15 mouse cellular contexts compared by ENCODE assay signal in the genomic region with DNA sequence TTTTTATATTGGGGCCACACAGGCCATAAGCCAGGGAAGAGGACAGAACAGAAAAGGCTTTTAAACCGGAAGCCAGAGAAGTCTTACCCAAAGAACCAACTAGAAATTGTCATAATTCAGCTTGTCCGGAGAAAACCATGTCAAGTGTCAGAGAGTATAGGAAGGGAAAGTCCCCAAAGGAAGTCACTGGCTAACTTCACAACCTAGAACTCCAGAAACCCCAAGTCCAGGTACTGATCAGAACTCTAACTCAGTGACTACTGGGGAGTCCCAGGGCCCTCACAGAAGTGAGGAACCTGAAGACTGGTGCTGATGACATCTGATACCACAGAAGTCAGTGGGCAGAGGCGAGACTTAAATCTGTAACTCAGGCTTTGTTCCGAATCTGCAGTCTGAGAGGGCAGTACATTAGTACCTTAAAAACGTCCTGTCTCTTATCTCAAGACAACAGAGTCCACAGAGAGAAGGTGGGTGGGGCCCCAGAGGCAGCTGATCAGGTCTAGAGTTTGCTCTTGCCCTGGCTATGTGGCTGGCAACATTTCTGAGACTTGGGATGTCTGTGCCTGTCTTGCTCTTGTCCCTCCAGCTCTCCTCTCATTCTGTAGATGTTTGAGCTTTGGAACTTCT. TPM values are rescaled to one million over a fixed set of nuclear protein-coding genes. Genes with fewer than 3 reads are reported as not detected.
DNase-seq lines count a peak whose midpoint lies in the region; ATAC-seq and TF ChIP-seq lines count a peak whose summit lies in the region.
"Had no signal": no experiment of that assay in that cellular context is flagged by ENCODE, and none has a peak within 500 bp of the region (broad histone marks: within the 10 kb centered on the region; RNA-seq: fewer than 3 reads in every experiment).

No protein-coding gene starts in this region.

- H3K4me2 ChIP-seq in CH12.LX (ENCODE audit: insufficient read depth, low read depth, poor library complexity, severe bottlenecking), result 0 out of 2 replicates have a peak overlapping the region, but pooled peaks have one; percentile 46
- H3K4me2 ChIP-seq in intestine, embryonic 16.5 days (ENCODE audit: low read depth, low read length), result no peak overlapping the region
- H3K4me2 ChIP-seq: forebrain, embryonic 13.5 days; lung, embryonic 14.5 days; midbrain, embryonic 13.5 days had no signal

- H3K9me3 ChIP-seq in CH12.LX (replicated peaks; ENCODE audit: low read length), result peaks cover 3% of the 10 kb centered on the region
- H3K9me3 ChIP-seq in intestine, embryonic 16.5 days (ENCODE audit: control insufficient read depth, low read length), result no peaks in the 10 kb centered on the region
- H3K9me3 ChIP-seq: forebrain, embryonic 13.5 days; midbrain, embryonic 13.5 days had no signal

- ATAC-seq in intestine, embryonic 16.5 days, result peak; percentile 90
- peak; percentile 99 for ATAC-seq in megakaryocyte-erythroid progenitor cell, adult 5-6 weeks (replicated peaks; ENCODE audit: low FRiP score, low TSS enrichment, poor library complexity, severe bottlenecking)
- ATAC-seq: forebrain, embryonic 13.5 days; hindbrain, embryonic 16.5 days; midbrain, embryonic 13.5 days had no signal

- H3K36me3 ChIP-seq in CH12.LX (replicated peaks in 1 of 2; ENCODE audit: control insufficient read depth in 1 of 2, insufficient read depth in 1 of 2, low read length in 1 of 2), result no peaks in the 10 kb centered on the region
- H3K36me3 ChIP-seq in intestine, embryonic 16.5 days (ENCODE audit: control insufficient read depth, insufficient read depth, low read length), result no peaks in the 10 kb centered on the region
- H3K36me3 ChIP-seq: midbrain, embryonic 13.5 days had no signal

- peaks cover 16 to 27% of the 10 kb centered on the region in 2 experiments for H3K4me1 ChIP-seq in CH12.LX (ENCODE audit: control insufficient read depth in 1 of 2, insufficient read depth in 2 of 2)
- peaks cover 4% of the 10 kb centered on the region; the same call in 1 of the 2 replicates for H3K4me1 ChIP-seq in intestine, embryonic 16.5 days (ENCODE audit: control insufficient read depth, insufficient read depth, low read length)
- H3K4me1 ChIP-seq: forebrain, embryonic 13.5 days; midbrain, embryonic 13.5 days had no signal

- no peaks in the 10 kb centered on the region for H3K27me3 ChIP-seq in CH12.LX (replicated peaks)
- H3K27me3 ChIP-seq in intestine, embryonic 16.5 days (replicated peaks; ENCODE audit: control insufficient read depth, insufficient read depth, low read length), result no peaks in the 10 kb centered on the region
- H3K27me3 ChIP-seq: forebrain, embryonic 13.5 days; midbrain, embryonic 13.5 days had no signal

- no peak for TF ChIP-seq CTCF in CH12.LX (conservative IDR thresholded peaks at IDR 0.05 in 1 of 2, IDR thresholded peaks at IDR 0.05 in 1 of 2; ENCODE audit: low read depth in 2 of 2, low read length in 2 of 2)

- dilution Hi-C loops in CH12.LX (cut with MboI; ENCODE audit: extremely low pct_ligation_motif_present, extremely low pct_unique_long_range_greater_than_20kb, low sequenced_read_pairs), result no loop called here

- DNase-seq in CH12.LX (ENCODE audit: extremely low read depth), result no peak
- DNase-seq in adipocyte (ENCODE audit: low spot score), result peak; percentile 35
- DNase-seq in urinary bladder, postnatal 25 days (ENCODE audit: low spot score), result no peak
- DNase-seq in gastrocnemius, postnatal 4 days (ENCODE audit: low spot score in 2 of 2), result no peak
- no peak for DNase-seq in ovary, postnatal 36 days (ENCODE audit: low spot score)
- DNase-seq: kidney, postnatal 25 days; lung, embryonic 14.5 days had no signal

- no peak for TF ChIP-seq RAD21 in CH12.LX (IDR thresholded peaks at IDR 0.05; ENCODE audit: low read depth, low read length)

- TF ChIP-seq EP300 in CH12.LX (IDR thresholded peaks at IDR 0.05; ENCODE audit: low read length), result no peak

- in situ Hi-C loops in CH12.LX (cut with MboI; ENCODE audit: low pct_ligation_motif_present, low pct_unique_long_range_greater_than_20kb, low sequenced_read_pairs), result no loop called here

- no peak overlapping the region for H3K4me3 ChIP-seq in CH12.LX (replicated peaks in 1 of 3; ENCODE audit: low read depth in 2 of 3, low read length in 2 of 3, poor library complexity in 1 of 3)
- H3K4me3 ChIP-seq in intestine, embryonic 16.5 days (ENCODE audit: low read length), result no peak overlapping the region
- H3K4me3 ChIP-seq: forebrain, embryonic 13.5 days; midbrain, embryonic 13.5 days had no signal

- H3K9ac ChIP-seq in CH12.LX (ENCODE audit: insufficient read depth, low read depth), result peak overlapping the region; percentile 28; the same call in 1 of the 2 replicates
- H3K9ac ChIP-seq in intestine, embryonic 16.5 days (ENCODE audit: low read depth, low read length), result no peak overlapping the region
- H3K9ac ChIP-seq: forebrain, embryonic 13.5 days; lung, embryonic 14.5 days; midbrain, embryonic 13.5 days had no signal

- 46% methylated on average over 5 of the region's 5 CpGs for WGBS in intestine, embryonic 16.5 days

- H3K27ac ChIP-seq in CH12.LX (ENCODE audit: insufficient read depth, low read depth), result no peak overlapping the region; the same call in 1 of the 2 replicates
- no peak overlapping the region for H3K27ac ChIP-seq in intestine, embryonic 16.5 days (ENCODE audit: low read length)
- H3K27ac ChIP-seq: forebrain, embryonic 13.5 days; midbrain, embryonic 13.5 days had no signal

- no peak for TF ChIP-seq POLR2A in CH12.LX (IDR thresholded peaks at IDR 0.05; ENCODE audit: low read depth, low read length)

- H3K79me2 ChIP-seq in CH12.LX (replicated peaks; ENCODE audit: control insufficient read depth, extremely low read depth, insufficient read depth, poor library complexity, severe bottlenecking), result no peaks in the 10 kb centered on the region

TF ChIP-seq in CH12.LX, 34 proteins besides CTCF, POLR2A, EP300 and RAD21:
- TF ChIP-seq NRF1 (IDR thresholded peaks at IDR 0.05; ENCODE audit: low read depth, low read length) (no peak), SMC3 (IDR thresholded peaks at IDR 0.05; ENCODE audit: low read depth, low read length) (no peak), POLR2AphosphoS2 (IDR thresholded peaks at IDR 0.05; ENCODE audit: low read depth, low read length) (no peak), CHD2 (IDR thresholded peaks at IDR 0.05; ENCODE audit: low read length) (no peak), IRF4 (IDR thresholded peaks at IDR 0.05; ENCODE audit: low read depth, low read length) (peak; percentile 30; the same call in 1 of the 2 replicates), MXI1 (IDR thresholded peaks at IDR 0.05; ENCODE audit: low read depth, low read length) (no peak), BHLHE40 (IDR thresholded peaks at IDR 0.05; ENCODE audit: low read depth, low read length) (no peak), ELF1 (IDR thresholded peaks at IDR 0.05; ENCODE audit: low read depth, low read length) (peak; percentile 32; the same call in 1 of the 2 replicates)

RNA-seq across cellular contexts. Expression of a gene that starts 9.5 kb away (rescaled TPM):
- total RNA-seq in CH12.LX (2012; rRNA removed) (1,479 and 1,509 TPM in 2 replicates), CH12.LX (2014; rRNA removed) (1,782 and 1,954 TPM in 2 replicates)
- 1,919 and 2,234 TPM in 2 replicates for polyA plus RNA-seq in CH12.LX (2012; ENCODE audit: insufficient read length, low read depth)
- polyA plus RNA-seq in intestine, embryonic 16.5 days (2015; fragmentation: Nextera tagmentation; extraction: Ambion mirVana), result 385 and 440 TPM in 2 replicates
- 1,448 and 1,509 TPM in 2 replicates for total RNA-seq in megakaryocyte-erythroid progenitor cell, adult 5-6 weeks (2014; fragmentation: Nextera tagmentation)
- 1,672 and 1,891 TPM in 2 replicates for total RNA-seq in megakaryocyte-erythroid progenitor cell, adult 5-6 weeks (2017)
- total RNA-seq in gastrocnemius, postnatal 4 days (2021), result 100 to 1,000 TPM; 168 to 182 TPM

RNA-seq across cellular contexts. Expression of a gene that starts 19.8 kb away (rescaled TPM):
- total RNA-seq in CH12.LX (2012; rRNA removed) (9.7 and 11.4 TPM in 2 replicates), CH12.LX (2014; rRNA removed) (6.0 and 7.5 TPM in 2 replicates)
- polyA plus RNA-seq in CH12.LX (2012; ENCODE audit: insufficient read length, low read depth), result 9.6 and 10.7 TPM in 2 replicates
- polyA plus RNA-seq in intestine, embryonic 16.5 days (2015; fragmentation: Nextera tagmentation; extraction: Ambion mirVana), result 7.0 and 7.6 TPM in 2 replicates
- 9.8 and 13.1 TPM in 2 replicates for total RNA-seq in megakaryocyte-erythroid progenitor cell, adult 5-6 weeks (2014; fragmentation: Nextera tagmentation)
- 9.8 and 11.7 TPM in 2 replicates for total RNA-seq in megakaryocyte-erythroid progenitor cell, adult 5-6 weeks (2017)
- 10 to 100 TPM; 11.4 to 12.8 TPM for total RNA-seq in gastrocnemius, postnatal 4 days (2021)

RNA-seq across cellular contexts. Expression of a gene that starts 22.5 kb away (rescaled TPM):
- 0.08 and 0.13 TPM in 2 replicates for total RNA-seq in CH12.LX (2012; rRNA removed)
- total RNA-seq in CH12.LX (2014; rRNA removed), result 0.24 and 0.26 TPM in 2 replicates
- polyA plus RNA-seq in CH12.LX (2012; ENCODE audit: insufficient read length, low read depth), result 0.13 and 0.41 TPM in 2 replicates
- polyA plus RNA-seq in intestine, embryonic 16.5 days (2015; fragmentation: Nextera tagmentation; extraction: Ambion mirVana), result not detected in 2 replicates
- total RNA-seq in megakaryocyte-erythroid progenitor cell, adult 5-6 weeks (2014; fragmentation: Nextera tagmentation), result not detected in 2 replicates
- 0.76 and 1.1 TPM in 2 replicates for total RNA-seq in megakaryocyte-erythroid progenitor cell, adult 5-6 weeks (2017)
- not detected for total RNA-seq in gastrocnemius, postnatal 4 days (2021)
- total RNA-seq: ES-E14 had no signal
- polyA plus RNA-seq: forebrain, embryonic 13.5 days; lung, embryonic 14.5 days; midbrain, embryonic 13.5 days; neural tube, embryonic 14.5 days had no signal

RNA-seq across cellular contexts. Expression of a gene that starts 48.0 kb away (rescaled TPM):
- not detected in 2 replicates for total RNA-seq in CH12.LX (2012; rRNA removed)
- not detected in 2 replicates for total RNA-seq in CH12.LX (2014; rRNA removed)
- not detected in 2 replicates for polyA plus RNA-seq in CH12.LX (2012; ENCODE audit: insufficient read length, low read depth)
- 0.07 TPM in 1 of 2 replicates, not detected in the other for polyA plus RNA-seq in intestine, embryonic 16.5 days (2015; fragmentation: Nextera tagmentation; extraction: Ambion mirVana)
- total RNA-seq in megakaryocyte-erythroid progenitor cell, adult 5-6 weeks (2014; fragmentation: Nextera tagmentation), result not detected in 2 replicates
- not detected in 2 replicates for total RNA-seq in megakaryocyte-erythroid progenitor cell, adult 5-6 weeks (2017)
- not detected for total RNA-seq in gastrocnemius, postnatal 4 days (2021)
- polyA plus RNA-seq: forebrain, embryonic 13.5 days; heart, embryonic 14.5 days; lung, embryonic 14.5 days; midbrain, embryonic 13.5 days had no signal

RNA-seq across cellular contexts. Expression of a gene that starts 48.1 kb away (rescaled TPM):
- not detected in 2 replicates for total RNA-seq in CH12.LX (2012; rRNA removed)
- not detected in 2 replicates for total RNA-seq in CH12.LX (2014; rRNA removed)
- polyA plus RNA-seq in CH12.LX (2012; ENCODE audit: insufficient read length, low read depth), result not detected in 2 replicates
- not detected in 2 replicates for polyA plus RNA-seq in intestine, embryonic 16.5 days (2015; fragmentation: Nextera tagmentation; extraction: Ambion mirVana)
- total RNA-seq in megakaryocyte-erythroid progenitor cell, adult 5-6 weeks (2014; fragmentation: Nextera tagmentation), result not detected in 2 replicates
- not detected in 2 replicates for total RNA-seq in megakaryocyte-erythroid progenitor cell, adult 5-6 weeks (2017)
- total RNA-seq in gastrocnemius, postnatal 4 days (2021), result not detected
- polyA plus RNA-seq: forebrain, embryonic 13.5 days; heart, embryonic 14.5 days; hindbrain, embryonic 16.5 days; lung, embryonic 14.5 days; midbrain, embryonic 13.5 days; neural tube, embryonic 14.5 days had no signal

Comparison
In these comparisons a context has a peak if more than half of its experiments do, and no peak if none do; other contexts are left out.
1. RNA of a gene that starts 9.5 kb away (total RNA-seq): 1,479 to 1,954 TPM in CH12.LX and 1,448 to 1,891 TPM in megakaryocyte-erythroid progenitor cell, adult 5-6 weeks; 168 to 182 TPM in gastrocnemius, postnatal 4 days; every median in the first group is over 4 times any median in the second.